Mouse (Mus musculus): ENCODE results near the gene Col18a1. TPM values are rescaled to one million over a fixed set of nuclear protein-coding genes. Genes with fewer than 3 reads are reported as not detected.

The Col18a1 gene
- polyA plus RNA-seq, 1 experiment, result 114 TPM

- Histone ChIP-seq H3K4me3 (ENCODE audit: insufficient read depth, low read depth, low read length) (no peak overlapping the region), H3K4me1 (ENCODE audit: control insufficient read depth, insufficient read depth, low read length) (peaks cover 38% of the 10 kb centered on the region)
Observed at GRCm38 (mm10) chr10:77121287-77122022, 44.9 kb downstream of the Col18a1 start.

GRCm38 (mm10) chr10:77120501-77120900, 45.8 kb downstream of the Col18a1 start:
- no peak for TF ChIP-seq POLR2A (IDR thresholded peaks at IDR 0.05; ENCODE audit: low read depth, low read length)
- peak; percentile 52 for TF ChIP-seq CTCF (conservative IDR thresholded peaks at IDR 0.05; ENCODE audit: insufficient read depth, insufficient read length, low read depth, low read length)

More at GRCm38 (mm10) chr10:77121287-77122022, 44.9 kb downstream of the Col18a1 start:
- no peak overlapping the region for H3K27ac ChIP-seq (ENCODE audit: insufficient read depth, low read depth, low read length)
- 81% methylated on average over 8 of the region's 8 CpGs for WGBS
- TF ChIP-seq POLR2A (IDR thresholded peaks at IDR 0.05; ENCODE audit: low read depth, low read length) (no peak), CTCF (conservative IDR thresholded peaks at IDR 0.05; ENCODE audit: insufficient read depth, insufficient read length, low read depth, low read length) (no peak)
- H3K27me3 ChIP-seq (replicated peaks; ENCODE audit: control insufficient read depth, insufficient read depth, low read length), result no peaks in the 10 kb centered on the region
- DNase-seq, result no peak
- no peaks in the 10 kb centered on the region for H3K36me3 ChIP-seq (ENCODE audit: control insufficient read depth, insufficient read depth, low read length)

GRCm38 (mm10) chr10:77119437-77119836, 46.9 kb downstream of the Col18a1 start:
- H3K4me1 ChIP-seq (ENCODE audit: control insufficient read depth, insufficient read depth, low read length), result peaks cover 36% of the 10 kb centered on the region
- no peaks in the 10 kb centered on the region for H3K36me3 ChIP-seq (ENCODE audit: control insufficient read depth, insufficient read depth, low read length)
- no peak for TF ChIP-seq POLR2A (IDR thresholded peaks at IDR 0.05; ENCODE audit: low read depth, low read length)
- no peak for TF ChIP-seq CTCF (conservative IDR thresholded peaks at IDR 0.05; ENCODE audit: insufficient read depth, insufficient read length, low read depth, low read length)
- 59% methylated on average over 11 of the region's 11 CpGs for WGBS
- no peaks in the 10 kb centered on the region for H3K27me3 ChIP-seq (replicated peaks; ENCODE audit: control insufficient read depth, insufficient read depth, low read length)
- no peak overlapping the region for H3K4me3 ChIP-seq (ENCODE audit: insufficient read depth, low read depth, low read length)
- H3K27ac ChIP-seq (ENCODE audit: insufficient read depth, low read depth, low read length), result peak overlapping the region; percentile 77; the same call in 1 of the 2 replicates
- DNase-seq, result peak; percentile 80

More at GRCm38 (mm10) chr10:77120501-77120900, 45.8 kb downstream of the Col18a1 start:
- H3K27me3 ChIP-seq (replicated peaks; ENCODE audit: control insufficient read depth, insufficient read depth, low read length), result no peaks in the 10 kb centered on the region
- no peak for DNase-seq
- H3K36me3 ChIP-seq (ENCODE audit: control insufficient read depth, insufficient read depth, low read length), result no peaks in the 10 kb centered on the region
- H3K4me1 ChIP-seq (ENCODE audit: control insufficient read depth, insufficient read depth, low read length), result peaks cover 41% of the 10 kb centered on the region
- H3K4me3 ChIP-seq (ENCODE audit: insufficient read depth, low read depth, low read length), result no peak overlapping the region
- H3K27ac ChIP-seq (ENCODE audit: insufficient read depth, low read depth, low read length), result no peak overlapping the region
- WGBS, result 87% methylated on average over 4 of the region's 4 CpGs

GRCm38 (mm10) chr10:77118361-77118760, 48.0 kb downstream of the Col18a1 start:
- no peaks in the 10 kb centered on the region for H3K27me3 ChIP-seq (replicated peaks; ENCODE audit: control insufficient read depth, insufficient read depth, low read length)

GRCm38 (mm10) chr10:77116537-77117455, 49.6 kb downstream of the Col18a1 start:
- H3K27ac ChIP-seq (ENCODE audit: insufficient read depth, low read depth, low read length), result no peak overlapping the region

More at GRCm38 (mm10) chr10:77118361-77118760, 48.0 kb downstream of the Col18a1 start:
- peak; percentile 12; the same call in 1 of the 2 replicates for TF ChIP-seq CTCF (conservative IDR thresholded peaks at IDR 0.05; ENCODE audit: insufficient read depth, insufficient read length, low read depth, low read length)
- no peak for TF ChIP-seq POLR2A (IDR thresholded peaks at IDR 0.05; ENCODE audit: low read depth, low read length)
- DNase-seq, result peak; percentile 96
- Histone ChIP-seq H3K27ac (ENCODE audit: insufficient read depth, low read depth, low read length) (peak overlapping the region; percentile 79), H3K4me1 (ENCODE audit: control insufficient read depth, insufficient read depth, low read length) (peaks cover 31% of the 10 kb centered on the region), H3K4me3 (ENCODE audit: insufficient read depth, low read depth, low read length) (no peak overlapping the region), H3K36me3 (ENCODE audit: control insufficient read depth, insufficient read depth, low read length) (no peaks in the 10 kb centered on the region)
- 76% methylated on average over 1 of the region's 1 CpGs for WGBS

GRCm38 (mm10) chr10:77113489-77114240, 52.7 kb downstream of the Col18a1 start:
- Histone ChIP-seq H3K4me3 (ENCODE audit: insufficient read depth, low read depth, low read length) (no peak overlapping the region), H3K36me3 (ENCODE audit: control insufficient read depth, insufficient read depth, low read length) (no peaks in the 10 kb centered on the region), H3K27ac (ENCODE audit: insufficient read depth, low read depth, low read length) (no peak overlapping the region), H3K4me1 (ENCODE audit: control insufficient read depth, insufficient read depth, low read length) (peaks cover 44% of the 10 kb centered on the region), H3K27me3 (replicated peaks; ENCODE audit: control insufficient read depth, insufficient read depth, low read length) (no peaks in the 10 kb centered on the region)
- TF ChIP-seq CTCF (conservative IDR thresholded peaks at IDR 0.05; ENCODE audit: insufficient read depth, insufficient read length, low read depth, low read length) (no peak), POLR2A (IDR thresholded peaks at IDR 0.05; ENCODE audit: low read depth, low read length) (no peak)
- DNase-seq, result peak; percentile 59
- 53% methylated on average over 19 of the region's 19 CpGs for WGBS

More at GRCm38 (mm10) chr10:77116537-77117455, 49.6 kb downstream of the Col18a1 start:
- WGBS, result 19% methylated on average over 4 of the region's 4 CpGs
- Histone ChIP-seq H3K4me3 (ENCODE audit: insufficient read depth, low read depth, low read length) (no peak overlapping the region), H3K36me3 (ENCODE audit: control insufficient read depth, insufficient read depth, low read length) (no peaks in the 10 kb centered on the region), H3K27me3 (replicated peaks; ENCODE audit: control insufficient read depth, insufficient read depth, low read length) (no peaks in the 10 kb centered on the region), H3K4me1 (ENCODE audit: control insufficient read depth, insufficient read depth, low read length) (peaks cover 30% of the 10 kb centered on the region)
- TF ChIP-seq POLR2A (IDR thresholded peaks at IDR 0.05; ENCODE audit: low read depth, low read length), result no peak
- no peak for TF ChIP-seq CTCF (conservative IDR thresholded peaks at IDR 0.05; ENCODE audit: insufficient read depth, insufficient read length, low read depth, low read length)
- DNase-seq, result peak; percentile 31
